Mouse (Mus musculus) heart, embryonic 13.5 days (tissue): ENCODE measurements around the gene Map3k14. TPM values are rescaled to one million over a fixed set of nuclear protein-coding genes. Genes with fewer than 3 reads are reported as not detected.

Experiments
- ATAC-seq: fragments of 200-750 bp; cut with Nextera tagmentation; 2 replicates; pipeline ENCODE4 v1.8.0; 2017; ENCODE audit warnings: moderate TSS enrichment; ENCODE audit not compliant: insufficient number of reproducible peaks, low FRiP score, low TSS enrichment; ENCODE audit errors: extremely low read depth
- H3K27ac ChIP-seq: fragments of 300-500 bp; sonication (generic); replicated peaks from 2 replicates; pipeline ENCODE4 v1.5.1; 2015; ENCODE audit warnings: moderate library complexity, mild to moderate bottlenecking, inconsistent platforms
- H3K27me3 ChIP-seq: fragments of 300-500 bp; sonication (generic); replicated peaks from 2 replicates; pipeline ENCODE4 v1.6.1; 2015; ENCODE audit warnings: mild to moderate bottlenecking, inconsistent platforms
- H3K36me3 ChIP-seq: fragments of 300-500 bp; sonication (generic); 2 replicates; pipeline ENCODE4 v1.6.1; 2015; ENCODE audit warnings: mild to moderate bottlenecking, inconsistent platforms
- H3K4me1 ChIP-seq: fragments of 300-500 bp; sonication (generic); 2 replicates; pipeline ENCODE4 v1.6.1; 2015; ENCODE audit warnings: inconsistent platforms
- H3K4me2 ChIP-seq: fragments of 300-500 bp; sonication (generic); 2 replicates; pipeline ENCODE4 v1.6.1; 2015; ENCODE audit warnings: inconsistent platforms, mild to moderate bottlenecking, moderate library complexity
- H3K4me3 ChIP-seq: fragments of 300-500 bp; sonication (generic); 2 replicates; pipeline ENCODE4 v1.5.1; 2015; ENCODE audit warnings: moderate library complexity, mild to moderate bottlenecking, inconsistent platforms
- H3K9ac ChIP-seq: fragments of 300-500 bp; sonication (generic); 2 replicates; pipeline ENCODE4 v1.6.1; 2015; ENCODE audit warnings: inconsistent platforms, mild to moderate bottlenecking, moderate library complexity
- H3K9me3 ChIP-seq: fragments of 300-500 bp; sonication (generic); 2 replicates; pipeline ENCODE4 v1.6.1; 2016; ENCODE audit warnings: inconsistent platforms
- WGBS: fragments of 180-500 bp; shearing (Covaris S2); methylation state at CpG from one replicate; pipeline ENCODE4 v1.1.7; 2015; ENCODE audit warnings: mixed read lengths; 5-methylcytosine and 5-hydroxymethylcytosine counted together
- polyA plus RNA-seq: library from polyadenylated mRNA; unstranded; fragments of >200 nt; fragmentation: Nextera tagmentation; extraction: Ambion mirVana; gene quantifications from 2 replicates; pipeline ENCODE4 v1.2.1, GENCODE M21; 2015

The Map3k14 gene
- polyA plus RNA-seq, 1 experiment from 2014 or later, result 1.8 TPM

- Histone ChIP-seq H3K4me3 (no peak overlapping the region), H3K27me3 (peaks cover 46% of the 10 kb centered on the region)
Observed at GRCm38 (mm10) chr11:103174411-103174832, 92.8 kb downstream of the Map3k14 start.

GRCm38 (mm10) chr11:103173771-103174344, 93.4 kb downstream of the Map3k14 start:
- Histone ChIP-seq H3K27me3 (peaks cover 51% of the 10 kb centered on the region), H3K9ac (no peak overlapping the region), H3K27ac (no peak overlapping the region), H3K4me1 (peaks cover 55% of the 10 kb centered on the region), H3K4me2 (no peak overlapping the region), H3K9me3 (no peaks in the 10 kb centered on the region), H3K4me3 (no peak overlapping the region), H3K36me3 (no peaks in the 10 kb centered on the region)
- WGBS, result 83% methylated on average over 11 of the region's 11 CpGs
- ATAC-seq, result no peak

More at GRCm38 (mm10) chr11:103174411-103174832, 92.8 kb downstream of the Map3k14 start:
- no peak overlapping the region for H3K9ac ChIP-seq
- H3K4me1 ChIP-seq, result peaks cover 55% of the 10 kb centered on the region
- H3K36me3 ChIP-seq, result no peaks in the 10 kb centered on the region
- H3K4me2 ChIP-seq, result no peak overlapping the region
- no peak for ATAC-seq
- WGBS, result 74% methylated on average over 5 of the region's 5 CpGs
- no peak overlapping the region for H3K27ac ChIP-seq
- H3K9me3 ChIP-seq, result no peaks in the 10 kb centered on the region

- H3K9ac ChIP-seq, result no peak overlapping the region
- peaks cover 56% of the 10 kb centered on the region for H3K27me3 ChIP-seq
- no peak overlapping the region for H3K4me2 ChIP-seq
- H3K4me1 ChIP-seq, result peaks cover 53% of the 10 kb centered on the region
- WGBS, result 79% methylated on average over 7 of the region's 7 CpGs
- H3K36me3 ChIP-seq, result no peaks in the 10 kb centered on the region
- no peak overlapping the region for H3K27ac ChIP-seq
- ATAC-seq, result no peak
- no peaks in the 10 kb centered on the region for H3K9me3 ChIP-seq
- no peak overlapping the region for H3K4me3 ChIP-seq
Observed at GRCm38 (mm10) chr11:103173041-103173770, 94.1 kb downstream of the Map3k14 start.

GRCm38 (mm10) chr11:103172392-103173040, 94.8 kb downstream of the Map3k14 start:
- Histone ChIP-seq H3K36me3 (no peaks in the 10 kb centered on the region), H3K27ac (no peak overlapping the region), H3K27me3 (peaks cover 60% of the 10 kb centered on the region), H3K9ac (no peak overlapping the region), H3K4me1 (peaks cover 46% of the 10 kb centered on the region), H3K9me3 (no peaks in the 10 kb centered on the region), H3K4me3 (0 out of 2 replicates have a peak overlapping the region, but pooled peaks have one; percentile 68), H3K4me2 (peak overlapping the region; percentile 96; the same call in 1 of the 2 replicates)
- no peak for ATAC-seq
- 41% methylated on average over 6 of the region's 6 CpGs for WGBS

- no peaks in the 10 kb centered on the region for H3K36me3 ChIP-seq
- H3K4me3 ChIP-seq, result peak overlapping the region; percentile 68
- peak overlapping the region; percentile 83; the same call in 1 of the 2 replicates for H3K9ac ChIP-seq
- peaks cover 63% of the 10 kb centered on the region for H3K27me3 ChIP-seq
- no peaks in the 10 kb centered on the region for H3K9me3 ChIP-seq
- peaks cover 39% of the 10 kb centered on the region for H3K4me1 ChIP-seq
- peak overlapping the region; percentile 96 for H3K4me2 ChIP-seq
- no peak for ATAC-seq
- 0 out of 2 replicates have a peak overlapping the region, but pooled peaks have one; percentile 12 for H3K27ac ChIP-seq
- WGBS, result 38% methylated on average over 9 of the region's 9 CpGs
Observed at GRCm38 (mm10) chr11:103171703-103172391, 95.4 kb downstream of the Map3k14 start.

- Histone ChIP-seq H3K27me3 (peaks cover 67% of the 10 kb centered on the region), H3K4me1 (peaks cover 35% of the 10 kb centered on the region), H3K4me2 (peak overlapping the region; percentile 96), H3K4me3 (peak overlapping the region; percentile 68), H3K27ac (no peak overlapping the region), H3K9me3 (no peaks in the 10 kb centered on the region), H3K9ac (peak overlapping the region; percentile 83), H3K36me3 (no peaks in the 10 kb centered on the region)
- 3% methylated on average over 23 of the region's 23 CpGs for WGBS
- no peak for ATAC-seq
Observed at GRCm38 (mm10) chr11:103171286-103171620, 96.0 kb downstream of the Map3k14 start.

- peaks cover 29% of the 10 kb centered on the region for H3K4me1 ChIP-seq
- no peaks in the 10 kb centered on the region for H3K9me3 ChIP-seq
- 2% methylated on average over 64 of the region's 84 CpGs for WGBS
- H3K4me2 ChIP-seq, result peak within 1 kb of the TSS; percentile 96
- ATAC-seq, result no peak
- peaks cover 72% of the 10 kb centered on the region for H3K27me3 ChIP-seq
- no peaks in the 10 kb centered on the region for H3K36me3 ChIP-seq
- peak within 1 kb of the TSS; percentile 83 for H3K9ac ChIP-seq
- 0 out of 2 replicates have a peak within 1 kb of the TSS, but pooled peaks have one; percentile 12 for H3K27ac ChIP-seq
- H3K4me3 ChIP-seq, result peak within 1 kb of the TSS; percentile 68
Observed at GRCm38 (mm10) chr11:103170494-103171285, 96.6 kb downstream of the Map3k14 start, which contains the start of gene Fmnl1. Gene Fmnl1 (plus strand): TSS chr11:103171107.

- ATAC-seq, result no peak
- Histone ChIP-seq H3K4me3 (peak overlapping the region; percentile 68), H3K36me3 (no peaks in the 10 kb centered on the region), H3K9me3 (no peaks in the 10 kb centered on the region), H3K4me2 (peak overlapping the region; percentile 96), H3K27ac (no peak overlapping the region), H3K4me1 (peaks cover 27% of the 10 kb centered on the region), H3K27me3 (peaks cover 72% of the 10 kb centered on the region), H3K9ac (peak overlapping the region; percentile 83)
- WGBS, result 44% methylated on average over 3 of the region's 3 CpGs
Observed at GRCm38 (mm10) chr11:103170111-103170493, 97.2 kb downstream of the Map3k14 start.
